Mouse (Mus musculus) left cerebral cortex, adult 2 months (tissue): Measurements from ENCODE around the gene Pde4dip. TPM values are rescaled to one million over a fixed set of nuclear protein-coding genes. Genes with fewer than 3 reads are reported as not detected.

ENCODE experiments used
- DNase-seq, 2 experiments: peaks; one replicate each; pipeline ENCODE4 v3.0.0; 2021 to 2022; ENCODE audit warnings: low spot score in 2 of 2, mixed read lengths in 1 of 2; ENCODE audit errors: extremely low spot score in 1 of 2
- H3K27ac ChIP-seq: fragments of 200-600 bp; 2 replicates; pipeline ENCODE4 v1.8.1; 2022
- H3K4me3 ChIP-seq: fragments of 200-600 bp; 2 replicates; pipeline ENCODE4 v1.8.1; 2022
- CTCF ChIP-seq: fragments of 200-600 bp; IDR thresholded peaks from 2 replicates; pipeline ENCODE4 v1.8.1; 2022; ENCODE audit warnings: antibody characterized with exemption, mild to moderate bottlenecking, moderate library complexity
- intact Hi-C: fragments of 180-260 bp; cut with DNase I; formaldehyde crosslinking; loops from one replicate; pipeline ENCODE4 v1.15.1; 2025
- total RNA-seq, 2 experiments: library from RNA; stranded (reverse); gene quantifications; 2 replicates each; pipeline ENCODE4 v1.2.3; 2021

The Pde4dip gene
- total RNA-seq, 2 experiments from 2014 or later, result 224 to 246 TPM

GRCm38 (mm10) chr3:97715922-97716321 is 172.6 kb downstream of the Pde4dip start:
- intact Hi-C loops, result no loop called here
- no peak overlapping the region for H3K27ac ChIP-seq
- TF ChIP-seq CTCF, result peak; percentile 8
- H3K4me3 ChIP-seq, result no peak overlapping the region
- DNase-seq, result no peak

GRCm38 (mm10) chr3:97710881-97711280 is 177.6 kb downstream of the Pde4dip start:
- TF ChIP-seq CTCF, result no peak
- Histone ChIP-seq H3K27ac (no peak overlapping the region), H3K4me3 (no peak overlapping the region)
- DNase-seq, result no peak
- intact Hi-C loops, result no loop called here

DNA sequence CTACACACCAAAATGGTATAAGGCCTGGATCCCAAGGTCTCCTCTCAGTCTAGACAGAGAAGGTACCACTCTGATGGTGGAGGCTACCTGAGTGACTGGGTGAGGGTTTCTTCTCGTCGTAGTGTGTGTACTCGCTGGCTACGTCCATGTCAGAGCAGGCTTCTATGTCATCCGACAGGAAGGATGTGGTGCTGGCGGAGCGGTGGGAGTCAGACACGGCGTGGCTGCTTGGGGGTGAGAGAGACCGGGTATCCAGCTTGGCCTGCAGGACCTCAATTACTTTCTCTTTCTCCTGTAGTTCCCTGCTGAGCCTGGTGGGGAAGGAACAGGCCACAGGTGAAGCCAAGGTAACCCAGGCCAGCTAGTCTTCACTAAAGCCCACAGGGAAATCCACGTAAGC is 178.4 kb downstream of the Pde4dip start:
- Histone ChIP-seq H3K27ac (no peak overlapping the region), H3K4me3 (no peak overlapping the region)
- no peak for TF ChIP-seq CTCF
- intact Hi-C loops, result no loop called here
- no peak for DNase-seq

DNA sequence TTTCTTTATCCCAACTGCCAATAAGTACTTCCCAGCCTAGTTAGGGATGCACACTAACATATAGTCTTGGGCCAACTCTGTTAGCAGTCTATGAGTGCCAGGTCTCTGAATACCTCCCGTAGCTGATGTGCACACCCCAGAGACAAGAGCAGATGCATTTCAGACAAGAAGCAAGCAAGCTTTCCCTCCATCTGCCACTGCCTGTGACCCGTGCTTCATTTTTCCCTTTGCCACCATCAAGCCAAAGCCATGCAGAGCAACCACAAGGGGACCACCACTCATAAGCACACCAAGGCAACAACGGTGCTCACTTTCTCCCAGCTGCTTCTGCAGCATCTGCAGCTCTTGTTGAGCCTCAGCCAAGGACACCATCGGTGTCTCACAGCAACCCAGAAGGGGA is 181.9 kb downstream of the Pde4dip start:
- no peak for TF ChIP-seq CTCF
- H3K4me3 ChIP-seq, result no peak overlapping the region
- H3K27ac ChIP-seq, result no peak overlapping the region
- intact Hi-C loops, result no loop called here
- no peak for DNase-seq

DNA sequence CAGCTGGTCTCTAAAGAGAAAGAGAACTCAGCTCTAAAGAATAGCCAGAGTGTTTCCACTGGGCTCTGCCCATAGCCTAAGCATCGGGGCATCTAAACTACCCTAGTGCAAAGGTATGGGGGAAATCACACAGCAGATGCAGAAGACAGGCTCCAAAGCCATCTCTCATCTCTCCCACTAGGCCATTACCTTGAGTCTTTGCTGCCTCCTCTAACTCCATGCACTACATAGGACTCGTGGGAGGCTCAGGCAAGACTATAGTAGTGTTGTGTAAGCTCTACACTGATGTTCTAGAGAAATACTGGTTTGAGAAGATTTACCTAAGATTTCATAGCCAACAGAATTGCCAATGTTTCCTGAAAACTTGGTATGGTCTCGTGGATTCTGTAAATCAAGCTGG is 183.0 kb downstream of the Pde4dip start:
- no peak overlapping the region for H3K27ac ChIP-seq
- intact Hi-C loops, result no loop called here
- no peak for TF ChIP-seq CTCF
- no peak for DNase-seq
- H3K4me3 ChIP-seq, result no peak overlapping the region

GRCm38 (mm10) chr3:97702448-97703080 is 185.9 kb downstream of the Pde4dip start:
- intact Hi-C loops, result no loop called here
- no peak for DNase-seq
- no peak for TF ChIP-seq CTCF
- H3K4me3 ChIP-seq, result no peak overlapping the region
- H3K27ac ChIP-seq, result no peak overlapping the region

- intact Hi-C loops, result no loop called here
- H3K4me3 ChIP-seq, result no peak overlapping the region
- no peak for TF ChIP-seq CTCF
These were observed 187.3 kb downstream of the Pde4dip start for GRCm38 (mm10) chr3:97701198-97701597.

GRCm38 (mm10) chr3:97699061-97699460 is 189.4 kb downstream of the Pde4dip start:
- TF ChIP-seq CTCF, result no peak
- intact Hi-C loops, result no loop called here
- DNase-seq, result no peak
- H3K27ac ChIP-seq, result no peak overlapping the region
- no peak overlapping the region for H3K4me3 ChIP-seq

More at GRCm38 (mm10) chr3:97701198-97701597, 187.3 kb downstream of the Pde4dip start:
- DNase-seq, result no peak
- no peak overlapping the region for H3K27ac ChIP-seq

GRCm38 (mm10) chr3:97697291-97697690 is 191.2 kb downstream of the Pde4dip start:
- no peak for TF ChIP-seq CTCF
- no peak for DNase-seq
- intact Hi-C loops, result no loop called here

GRCm38 (mm10) chr3:97696866-97697265 is 191.6 kb downstream of the Pde4dip start:
- Histone ChIP-seq H3K27ac (no peak overlapping the region; the same call in 1 of the 2 replicates), H3K4me3 (no peak overlapping the region)
- no peak for TF ChIP-seq CTCF
- intact Hi-C loops, result no loop called here
- DNase-seq, result no peak

More at GRCm38 (mm10) chr3:97697291-97697690, 191.2 kb downstream of the Pde4dip start:
- Histone ChIP-seq H3K27ac (no peak overlapping the region), H3K4me3 (no peak overlapping the region)

GRCm38 (mm10) chr3:97693806-97694205 is 194.7 kb downstream of the Pde4dip start:
- no peak overlapping the region for H3K27ac ChIP-seq
- DNase-seq, result no peak
- TF ChIP-seq CTCF, result no peak
- intact Hi-C loops, result no loop called here
- no peak overlapping the region for H3K4me3 ChIP-seq

- H3K4me3 ChIP-seq, result no peak overlapping the region
- no peak for TF ChIP-seq CTCF
- intact Hi-C loops, result no loop called here
- H3K27ac ChIP-seq, result peak overlapping the region; percentile 56; the same call in 1 of the 2 replicates
- no peak for DNase-seq
These were observed 197.0 kb downstream of the Pde4dip start for GRCm38 (mm10) chr3:97691443-97692017.

DNA sequence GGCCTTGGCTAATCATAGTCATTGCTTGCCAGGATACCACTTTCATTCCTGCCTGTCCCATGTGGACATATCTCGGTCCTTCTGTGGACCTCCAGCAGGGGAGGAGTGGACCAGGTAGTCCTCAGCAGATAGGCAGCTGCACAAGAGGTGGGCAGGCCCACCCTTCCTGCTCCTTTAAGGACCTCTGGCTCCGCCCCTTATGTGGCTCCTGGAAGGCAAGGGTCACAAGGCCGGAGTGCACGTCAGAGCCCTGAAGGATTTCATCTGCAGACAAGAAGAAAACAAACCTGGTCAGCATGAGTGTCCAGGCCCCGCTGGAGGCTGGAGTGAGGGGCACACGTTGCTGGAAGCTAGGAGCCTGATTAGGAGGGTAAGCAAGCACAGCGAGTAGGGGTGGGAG is 197.9 kb downstream of the Pde4dip start:
- Histone ChIP-seq H3K4me3 (no peak overlapping the region), H3K27ac (peak overlapping the region; percentile 24)
- no peak for TF ChIP-seq CTCF
- DNase-seq, result no peak
- intact Hi-C loops, result no loop called here
